Mouse (Mus musculus) brain, embryonic 14.5 days (tissue): ENCODE measurements at regions not wholly inside any gene's neighbourhood (a gene's known extent, or its start where the extent isn't known, plus 50 kb on each side); places are given as distances from the start of the nearest gene placed in this dataset.

Source experiments
- CTCF ChIP-seq: fragments of 200-500 bp; IDR thresholded peaks from 2 replicates; pipeline ENCODE4 v1.5.1; 2012; ENCODE audit warnings: inconsistent platforms, mild to moderate bottlenecking, moderate library complexity, borderline replicate concordance; ENCODE audit not compliant: insufficient read depth, insufficient read length; ENCODE audit errors: extremely low read depth
- POLR2A ChIP-seq: fragments of 200-500 bp; IDR thresholded peaks from 2 replicates; pipeline ENCODE4 v1.6.1; 2012; ENCODE audit warnings: mild to moderate bottlenecking, inconsistent platforms, borderline replicate concordance; ENCODE audit not compliant: poor library complexity, insufficient read depth, insufficient read length, severe bottlenecking; ENCODE audit errors: extremely low read depth

GRCm38 (mm10) chr6:93600376-93600775 is 657.1 kb upstream of the Adamts9 start:
- TF ChIP-seq CTCF (no peak), POLR2A (no peak)
